Mouse (Mus musculus): Measurements from ENCODE around the gene Usf1. TPM values are rescaled to one million over a fixed set of nuclear protein-coding genes. Genes with fewer than 3 reads are reported as not detected.

Gene Usf1
- 113 and 123 TPM in 2 replicates for polyA plus RNA-seq (2016; fragmentation: Nextera tagmentation; extraction: Ambion mirVana)

- H3K4me3 ChIP-seq (replicated peaks): peak within 1 kb of the TSS; percentile 97
- peak; percentile 92 for ATAC-seq (ENCODE audit: insufficient number of reproducible peaks, insufficient read depth, low FRiP score, low TSS enrichment, low read depth)
- H3K27ac ChIP-seq: peak within 1 kb of the TSS; percentile 91
- H3K4me2 ChIP-seq: peak within 1 kb of the TSS; percentile 65
- under 1% methylated on average over 36 of the region's 36 CpGs for WGBS
- H3K27me3 ChIP-seq: peaks cover 9% of the 10 kb centered on the region
- H3K9me3 ChIP-seq: no peaks in the 10 kb centered on the region
- peaks cover 18% of the 10 kb centered on the region for H3K4me1 ChIP-seq (replicated peaks)
- peak within 1 kb of the TSS; percentile 94 for H3K9ac ChIP-seq (replicated peaks)
- peaks cover 19% of the 10 kb centered on the region for H3K36me3 ChIP-seq
These were observed at the start of gene Usf1 for GRCm38 (mm10) chr1:171410947-171411484. Gene Usf1 (plus strand): TSS chr1:171411313.

- H3K9ac ChIP-seq (replicated peaks): no peak overlapping the region
- ATAC-seq (ENCODE audit: insufficient number of reproducible peaks, insufficient read depth, low FRiP score, low TSS enrichment, low read depth): no peak
- peaks cover 15% of the 10 kb centered on the region for H3K27me3 ChIP-seq
- no peak overlapping the region for H3K27ac ChIP-seq
- no peak overlapping the region for H3K4me3 ChIP-seq (replicated peaks)
- H3K4me2 ChIP-seq: no peak overlapping the region
- H3K4me1 ChIP-seq (replicated peaks): peaks cover 8% of the 10 kb centered on the region
- H3K9me3 ChIP-seq: no peaks in the 10 kb centered on the region
- WGBS: 72% methylated on average over 7 of the region's 7 CpGs
- no peaks in the 10 kb centered on the region for H3K36me3 ChIP-seq
These were observed 45.2 kb upstream of the Usf1 start for GRCm38 (mm10) chr1:171365934-171366333.

- Histone ChIP-seq H3K4me3 (replicated peaks) (no peak within 1 kb of the TSS), H3K27ac (no peak within 1 kb of the TSS)
These were observed 41.1 kb upstream of the Usf1 start, which contains the start of gene Nectin4 for GRCm38 (mm10) chr1:171369845-171370556. Gene Nectin4 (plus strand): TSS chr1:171370099.

GRCm38 (mm10) chr1:171372880-171373279 lies 38.2 kb upstream of the Usf1 start:
- H3K36me3 ChIP-seq: no peaks in the 10 kb centered on the region
- no peak overlapping the region for H3K9ac ChIP-seq (replicated peaks)
- no peak overlapping the region for H3K4me2 ChIP-seq
- peaks cover 31% of the 10 kb centered on the region for H3K27me3 ChIP-seq
- no peak for ATAC-seq (ENCODE audit: insufficient number of reproducible peaks, insufficient read depth, low FRiP score, low TSS enrichment, low read depth)
- no peaks in the 10 kb centered on the region for H3K9me3 ChIP-seq
- H3K4me1 ChIP-seq (replicated peaks): peaks cover 13% of the 10 kb centered on the region
- no peak overlapping the region for H3K4me3 ChIP-seq (replicated peaks)
- H3K27ac ChIP-seq: no peak overlapping the region
- 61% methylated on average over 3 of the region's 3 CpGs for WGBS

More at GRCm38 (mm10) chr1:171369845-171370556, 41.1 kb upstream of the Usf1 start, which contains the start of gene Nectin4:
- no peak for ATAC-seq (ENCODE audit: insufficient number of reproducible peaks, insufficient read depth, low FRiP score, low TSS enrichment, low read depth)
- Histone ChIP-seq H3K9ac (replicated peaks) (no peak within 1 kb of the TSS), H3K9me3 (no peaks in the 10 kb centered on the region), H3K4me2 (0 out of 2 replicates have a peak within 1 kb of the TSS, but pooled peaks have one; percentile 13), H3K36me3 (no peaks in the 10 kb centered on the region), H3K4me1 (replicated peaks) (peaks cover 7% of the 10 kb centered on the region), H3K27me3 (peaks cover 24% of the 10 kb centered on the region)
- 40% methylated on average over 20 of the region's 20 CpGs for WGBS

GRCm38 (mm10) chr1:171373946-171374345 lies 37.2 kb upstream of the Usf1 start:
- Histone ChIP-seq H3K27me3 (peaks cover 42% of the 10 kb centered on the region), H3K9me3 (no peaks in the 10 kb centered on the region), H3K36me3 (no peaks in the 10 kb centered on the region), H3K4me1 (replicated peaks) (peaks cover 13% of the 10 kb centered on the region), H3K27ac (peak overlapping the region; percentile 20; the same call in 1 of the 2 replicates), H3K4me3 (replicated peaks) (no peak overlapping the region), H3K4me2 (no peak overlapping the region), H3K9ac (replicated peaks) (no peak overlapping the region)
- WGBS: 3% methylated on average over 4 of the region's 4 CpGs
- peak; percentile 54; the same call in 1 of the 2 replicates for ATAC-seq (ENCODE audit: insufficient number of reproducible peaks, insufficient read depth, low FRiP score, low TSS enrichment, low read depth)

GRCm38 (mm10) chr1:171375646-171376097 lies 35.4 kb upstream of the Usf1 start:
- H3K27me3 ChIP-seq: peaks cover 44% of the 10 kb centered on the region
- H3K4me2 ChIP-seq: no peak overlapping the region
- no peak for ATAC-seq (ENCODE audit: insufficient number of reproducible peaks, insufficient read depth, low FRiP score, low TSS enrichment, low read depth)
- H3K9me3 ChIP-seq: no peaks in the 10 kb centered on the region
- H3K4me1 ChIP-seq (replicated peaks): peaks cover 21% of the 10 kb centered on the region
- 48% methylated on average over 9 of the region's 9 CpGs for WGBS
- H3K4me3 ChIP-seq (replicated peaks): no peak overlapping the region
- peak overlapping the region; percentile 7; the same call in 1 of the 2 replicates for H3K27ac ChIP-seq
- H3K36me3 ChIP-seq: no peaks in the 10 kb centered on the region
- no peak overlapping the region; the same call in 1 of the 2 replicates for H3K9ac ChIP-seq (replicated peaks)

- H3K4me2 ChIP-seq: no peak overlapping the region
- H3K9ac ChIP-seq (replicated peaks): no peak overlapping the region
- H3K27me3 ChIP-seq: peaks cover 52% of the 10 kb centered on the region
- ATAC-seq (ENCODE audit: insufficient number of reproducible peaks, insufficient read depth, low FRiP score, low TSS enrichment, low read depth): no peak
- H3K36me3 ChIP-seq: no peaks in the 10 kb centered on the region
- 80% methylated on average over 6 of the region's 6 CpGs for WGBS
- H3K27ac ChIP-seq: no peak overlapping the region
- no peaks in the 10 kb centered on the region for H3K9me3 ChIP-seq
- no peak overlapping the region for H3K4me3 ChIP-seq (replicated peaks)
- H3K4me1 ChIP-seq (replicated peaks): peaks cover 21% of the 10 kb centered on the region
These were observed 32.8 kb upstream of the Usf1 start for GRCm38 (mm10) chr1:171378298-171378697.

- peaks cover 51% of the 10 kb centered on the region for H3K27me3 ChIP-seq
- H3K27ac ChIP-seq: no peak overlapping the region
- no peak overlapping the region for H3K9ac ChIP-seq (replicated peaks)
- H3K4me1 ChIP-seq (replicated peaks): peaks cover 15% of the 10 kb centered on the region
- no peaks in the 10 kb centered on the region for H3K9me3 ChIP-seq
- WGBS: 7% methylated on average over 31 of the region's 31 CpGs
- peak overlapping the region; percentile 22 for H3K4me3 ChIP-seq (replicated peaks)
- ATAC-seq (ENCODE audit: insufficient number of reproducible peaks, insufficient read depth, low FRiP score, low TSS enrichment, low read depth): peak; percentile 17; the same call in 1 of the 2 replicates
- no peaks in the 10 kb centered on the region for H3K36me3 ChIP-seq
- peak overlapping the region; percentile 46 for H3K4me2 ChIP-seq
These were observed 31.0 kb upstream of the Usf1 start for GRCm38 (mm10) chr1:171379935-171380599.

- ATAC-seq (ENCODE audit: insufficient number of reproducible peaks, insufficient read depth, low FRiP score, low TSS enrichment, low read depth): no peak
- 83% methylated on average over 11 of the region's 11 CpGs for WGBS
These were observed 29.0 kb upstream of the Usf1 start for GRCm38 (mm10) chr1:171382096-171382620.

GRCm38 (mm10) chr1:171384361-171384760 lies 26.8 kb upstream of the Usf1 start:
- H3K27ac ChIP-seq: no peak overlapping the region
- H3K4me3 ChIP-seq (replicated peaks): no peak overlapping the region
- H3K4me1 ChIP-seq (replicated peaks): peaks cover 25% of the 10 kb centered on the region
- no peaks in the 10 kb centered on the region for H3K36me3 ChIP-seq
- H3K27me3 ChIP-seq: peaks cover 37% of the 10 kb centered on the region
- 65% methylated on average over 9 of the region's 9 CpGs for WGBS
- H3K9ac ChIP-seq (replicated peaks): no peak overlapping the region
- ATAC-seq (ENCODE audit: insufficient number of reproducible peaks, insufficient read depth, low FRiP score, low TSS enrichment, low read depth): no peak
- H3K9me3 ChIP-seq: no peaks in the 10 kb centered on the region
- H3K4me2 ChIP-seq: no peak overlapping the region

More at GRCm38 (mm10) chr1:171382096-171382620, 29.0 kb upstream of the Usf1 start:
- Histone ChIP-seq H3K27me3 (peaks cover 50% of the 10 kb centered on the region), H3K36me3 (no peaks in the 10 kb centered on the region), H3K4me3 (replicated peaks) (no peak overlapping the region), H3K27ac (no peak overlapping the region), H3K4me2 (no peak overlapping the region), H3K4me1 (replicated peaks) (peaks cover 21% of the 10 kb centered on the region), H3K9me3 (no peaks in the 10 kb centered on the region), H3K9ac (replicated peaks) (no peak overlapping the region)

- 70% methylated on average over 9 of the region's 9 CpGs for WGBS
- H3K27me3 ChIP-seq: peaks cover 29% of the 10 kb centered on the region
- H3K4me1 ChIP-seq (replicated peaks): peaks cover 23% of the 10 kb centered on the region
- no peak overlapping the region for H3K4me2 ChIP-seq
- H3K9me3 ChIP-seq: no peaks in the 10 kb centered on the region
- no peak overlapping the region for H3K9ac ChIP-seq (replicated peaks)
- no peak overlapping the region for H3K4me3 ChIP-seq (replicated peaks)
- H3K27ac ChIP-seq: no peak overlapping the region
- ATAC-seq (ENCODE audit: insufficient number of reproducible peaks, insufficient read depth, low FRiP score, low TSS enrichment, low read depth): no peak
- no peaks in the 10 kb centered on the region for H3K36me3 ChIP-seq
These were observed 25.9 kb upstream of the Usf1 start for GRCm38 (mm10) chr1:171385171-171385570.

All from limb, embryonic 12.5 days (tissue).